Mouse (Mus musculus) urinary bladder, postnatal 4 days (tissue): ENCODE data around the gene Haspin.
"Not testable (repeated sequence)": the region's sequence is repeated elsewhere in the genome, so short reads cannot be mapped to it uniquely, and the experiment has no call there.

ENCODE experiments used
- DNase-seq, 2 experiments: peaks; one replicate each; pipeline ENCODE4 v3.0.0; 2021 to 2022; ENCODE audit warnings: low spot score in 2 of 2

Gene Haspin

GRCm38 (mm10) chr11:73144261-73144681 lies 6.2 kb upstream of the Haspin start:
- no peak for DNase-seq

GRCm38 (mm10) chr11:73137116-73137515 lies 978 bp downstream of the Haspin start:
- no peak for DNase-seq

- DNase-seq = no peak
Measured at GRCm38 (mm10) chr11:73136587-73136986, 1.5 kb downstream of the Haspin start.

GRCm38 (mm10) chr11:73134222-73134621 lies 3.9 kb downstream of the Haspin start:
- DNase-seq = no peak

GRCm38 (mm10) chr11:73132999-73133398 lies 5.1 kb downstream of the Haspin start:
- no peak for DNase-seq

- DNase-seq = no peak
Measured at GRCm38 (mm10) chr11:73131020-73131419, 7.1 kb downstream of the Haspin start.

GRCm38 (mm10) chr11:73126495-73126894 lies 11.6 kb downstream of the Haspin start:
- DNase-seq = no peak

- no peak for DNase-seq
Measured at GRCm38 (mm10) chr11:73111414-73111813, 26.7 kb downstream of the Haspin start.

GRCm38 (mm10) chr11:73109941-73110340 lies 28.2 kb downstream of the Haspin start:
- no peak for DNase-seq

- DNase-seq = no peak
Measured at GRCm38 (mm10) chr11:73108898-73109625, 29.0 kb downstream of the Haspin start.

GRCm38 (mm10) chr11:73108195-73108897 lies 29.7 kb downstream of the Haspin start:
- DNase-seq = no peak

GRCm38 (mm10) chr11:73107358-73107757 lies 30.7 kb downstream of the Haspin start:
- not testable (repeated sequence) for DNase-seq

- DNase-seq = no peak
Measured at GRCm38 (mm10) chr11:73105246-73105645, 32.8 kb downstream of the Haspin start.

GRCm38 (mm10) chr11:73101308-73101707 lies 36.8 kb downstream of the Haspin start:
- DNase-seq = no peak

- no peak for DNase-seq
Measured at GRCm38 (mm10) chr11:73099976-73100750, 37.9 kb downstream of the Haspin start.

GRCm38 (mm10) chr11:73098860-73099259 lies 39.2 kb downstream of the Haspin start:
- no peak for DNase-seq

GRCm38 (mm10) chr11:73094231-73094995 lies 43.7 kb downstream of the Haspin start:
- no peak for DNase-seq

GRCm38 (mm10) chr11:73092877-73093276 lies 45.2 kb downstream of the Haspin start:
- DNase-seq = no peak

- no peak for DNase-seq
Measured at GRCm38 (mm10) chr11:73092057-73092456, 46.0 kb downstream of the Haspin start.

- DNase-seq = no peak
Measured at GRCm38 (mm10) chr11:73090826-73091225, 47.3 kb downstream of the Haspin start.

- DNase-seq = no peak
Measured at GRCm38 (mm10) chr11:73090283-73090682, 47.8 kb downstream of the Haspin start, which contains the start of gene Itgae. Itgae (plus strand) TSS chr11:73090583.
